Mouse (Mus musculus) erythroblast, embryonic 14.5 days (primary cell): ENCODE results near the gene Ubr7.

ENCODE experiments used
- GATA1 ChIP-seq: IDR thresholded peaks from 2 replicates; pipeline ENCODE4 v1.6.1; 2012; ENCODE audit warnings: low read length, inconsistent platforms, mixed read lengths
- TAL1 ChIP-seq: IDR thresholded peaks from 3 replicates; pipeline ENCODE4 v1.6.1; 2012; ENCODE audit warnings: low read length, inconsistent platforms, mixed read lengths

DNA sequence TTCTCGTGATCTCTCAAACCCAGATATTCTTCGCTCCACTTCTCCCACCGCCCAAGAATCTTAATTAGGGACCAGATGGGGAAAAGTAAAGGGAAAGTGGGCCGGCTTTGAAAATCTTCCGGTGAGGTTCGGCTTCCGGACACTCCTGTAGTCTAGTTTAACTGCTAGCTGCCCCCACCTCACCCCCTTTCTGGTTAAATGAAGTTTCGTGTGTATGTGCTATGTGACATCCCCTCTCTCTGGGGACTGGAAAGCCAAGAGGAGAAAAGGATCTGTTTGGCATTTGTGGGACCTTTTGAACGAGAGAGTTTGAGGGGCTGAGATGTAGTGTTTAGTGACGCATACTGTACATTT lies 613 bp downstream of the Ubr7 start, which contains the start of gene Gm20604:
- TF ChIP-seq GATA1: no peak
- TF ChIP-seq TAL1: no peak
